Mouse (Mus musculus) embryonic fibroblast, embryonic 13.5 days (primary cell): ENCODE results near the gene Gbgt1. TPM values are rescaled to one million over a fixed set of nuclear protein-coding genes. Genes with fewer than 3 reads are reported as not detected.

Experiments
- H3K27ac ChIP-seq: 2 replicates; pipeline ENCODE4 v1.5.1; 2012; ENCODE audit warnings: low read length, control low read depth, inconsistent platforms; ENCODE audit not compliant: insufficient read depth
- H3K4me1 ChIP-seq: 2 replicates; pipeline ENCODE4 v1.6.1; 2011; ENCODE audit warnings: low read length; ENCODE audit not compliant: control insufficient read depth, insufficient read depth
- H3K4me3 ChIP-seq: 2 replicates; pipeline ENCODE4 v1.5.1; 2011; ENCODE audit warnings: mild to moderate bottlenecking, control low read depth, low read length; ENCODE audit not compliant: insufficient read depth
- CTCF ChIP-seq: IDR thresholded peaks from 2 replicates; pipeline ENCODE4 v1.5.1; 2011; ENCODE audit warnings: mild to moderate bottlenecking, control low read depth, low read length, moderate library complexity, borderline replicate concordance; ENCODE audit not compliant: insufficient read depth
- POLR2A ChIP-seq: IDR thresholded peaks from 2 replicates; pipeline ENCODE4 v1.6.1; 2011; ENCODE audit warnings: low read depth, mild to moderate bottlenecking, control low read depth, low read length, moderate library complexity
- polyA plus RNA-seq: library from polyadenylated mRNA; stranded (reverse); fragments of >200 nt; gene quantifications from 2 replicates; pipeline ENCODE4 v1.2.4, GENCODE M21; 2011; ENCODE audit warnings: low read depth; ENCODE audit not compliant: missing spikeins, insufficient read length

Gene Gbgt1
- polyA plus RNA-seq, 1 experiment, result not detected

GRCm38 (mm10) chr2:28539949-28540348 lies 43.3 kb downstream of the Gbgt1 start:
- TF ChIP-seq POLR2A (no peak), CTCF (no peak)
- no peak overlapping the region for H3K4me3 ChIP-seq
- H3K27ac ChIP-seq, result no peak overlapping the region
- peaks cover 25% of the 10 kb centered on the region for H3K4me1 ChIP-seq

DNA sequence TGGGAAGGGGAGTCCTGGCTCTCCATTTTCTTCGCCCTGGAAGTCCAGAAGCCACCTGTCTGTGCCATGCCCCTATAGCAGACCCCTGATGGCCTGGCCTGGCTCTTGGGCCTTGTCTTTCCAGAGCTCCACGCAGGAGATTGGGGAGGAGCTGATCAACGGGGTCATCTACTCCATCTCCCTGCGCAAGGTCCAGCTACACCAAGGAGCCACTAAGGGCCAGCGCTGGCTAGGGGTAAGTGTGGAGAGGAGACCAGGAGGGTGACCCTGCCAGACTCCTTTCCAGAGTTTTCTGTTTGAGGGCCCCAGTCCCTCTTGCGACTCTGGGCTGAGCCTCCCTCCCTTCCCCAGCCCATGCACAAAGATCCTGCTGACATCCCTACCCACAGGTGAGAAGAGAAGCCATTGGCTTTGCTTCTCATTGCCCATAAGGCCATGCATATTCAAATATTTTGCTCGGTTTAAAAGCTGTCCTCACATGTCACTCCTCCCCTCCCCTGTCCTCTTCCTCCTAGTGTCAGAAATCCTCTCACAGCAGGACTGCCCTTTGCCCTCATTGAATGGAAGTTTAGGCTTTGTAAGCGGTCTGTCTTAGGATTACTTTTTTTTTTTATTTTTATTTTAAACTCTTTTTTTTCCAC lies 44.0 kb downstream of the Gbgt1 start:
- TF ChIP-seq CTCF (no peak), POLR2A (no peak)
- no peak overlapping the region for H3K27ac ChIP-seq
- H3K4me1 ChIP-seq, result peaks cover 19% of the 10 kb centered on the region
- no peak overlapping the region for H3K4me3 ChIP-seq

GRCm38 (mm10) chr2:28543894-28544293 lies 47.2 kb downstream of the Gbgt1 start:
- H3K4me3 ChIP-seq, result no peak overlapping the region
- peaks cover 14% of the 10 kb centered on the region for H3K4me1 ChIP-seq
- no peak for TF ChIP-seq CTCF
- TF ChIP-seq POLR2A, result no peak
- H3K27ac ChIP-seq, result no peak overlapping the region

DNA sequence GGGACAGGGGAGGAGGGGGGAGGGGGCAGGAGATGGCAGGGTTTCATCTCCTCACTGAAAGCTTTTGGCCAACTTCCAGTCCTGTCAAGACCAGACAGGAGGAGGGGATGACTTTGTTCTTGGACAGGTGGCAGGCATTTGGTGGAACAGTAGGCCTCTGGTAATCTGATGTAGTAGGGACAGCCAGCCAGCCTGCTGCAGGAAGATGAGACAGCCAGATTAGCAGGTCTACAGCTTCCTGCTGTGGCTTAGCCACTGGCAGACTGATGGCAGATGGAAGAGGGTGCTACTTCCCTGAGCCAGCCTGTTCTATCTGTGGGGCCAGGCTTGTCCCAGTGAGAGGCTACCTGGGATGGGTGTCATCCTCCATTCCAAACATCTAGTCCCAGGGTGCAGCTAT lies 49.3 kb downstream of the Gbgt1 start:
- no peak overlapping the region for H3K27ac ChIP-seq
- no peak overlapping the region for H3K4me3 ChIP-seq
- peaks cover 2% of the 10 kb centered on the region; the same call in 1 of the 2 replicates for H3K4me1 ChIP-seq
- no peak for TF ChIP-seq CTCF
- no peak for TF ChIP-seq POLR2A

DNA sequence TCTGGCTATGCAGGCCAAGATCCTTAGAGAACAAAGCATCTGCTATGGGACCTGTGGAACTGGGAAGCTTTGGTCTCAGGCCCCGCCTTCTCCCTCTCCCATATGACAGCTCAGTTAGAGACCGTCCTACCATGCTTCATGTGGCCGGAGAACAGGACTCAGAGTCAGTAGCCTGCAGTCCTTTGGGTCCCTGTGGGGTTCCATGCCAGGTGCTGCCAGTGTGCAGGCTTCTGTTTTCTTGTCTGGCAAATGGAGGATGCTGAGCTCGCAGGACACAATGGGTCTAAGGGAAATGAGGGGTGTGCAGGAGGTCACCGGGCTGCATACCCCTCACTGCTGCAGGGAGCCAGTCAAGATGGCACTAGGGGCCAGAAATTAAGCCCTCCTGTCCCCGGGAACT lies 49.9 kb downstream of the Gbgt1 start:
- no peak overlapping the region for H3K4me3 ChIP-seq
- H3K4me1 ChIP-seq, result no peaks in the 10 kb centered on the region; the same call in 1 of the 2 replicates
- TF ChIP-seq CTCF, result no peak
- no peak for TF ChIP-seq POLR2A
- no peak overlapping the region for H3K27ac ChIP-seq

DNA sequence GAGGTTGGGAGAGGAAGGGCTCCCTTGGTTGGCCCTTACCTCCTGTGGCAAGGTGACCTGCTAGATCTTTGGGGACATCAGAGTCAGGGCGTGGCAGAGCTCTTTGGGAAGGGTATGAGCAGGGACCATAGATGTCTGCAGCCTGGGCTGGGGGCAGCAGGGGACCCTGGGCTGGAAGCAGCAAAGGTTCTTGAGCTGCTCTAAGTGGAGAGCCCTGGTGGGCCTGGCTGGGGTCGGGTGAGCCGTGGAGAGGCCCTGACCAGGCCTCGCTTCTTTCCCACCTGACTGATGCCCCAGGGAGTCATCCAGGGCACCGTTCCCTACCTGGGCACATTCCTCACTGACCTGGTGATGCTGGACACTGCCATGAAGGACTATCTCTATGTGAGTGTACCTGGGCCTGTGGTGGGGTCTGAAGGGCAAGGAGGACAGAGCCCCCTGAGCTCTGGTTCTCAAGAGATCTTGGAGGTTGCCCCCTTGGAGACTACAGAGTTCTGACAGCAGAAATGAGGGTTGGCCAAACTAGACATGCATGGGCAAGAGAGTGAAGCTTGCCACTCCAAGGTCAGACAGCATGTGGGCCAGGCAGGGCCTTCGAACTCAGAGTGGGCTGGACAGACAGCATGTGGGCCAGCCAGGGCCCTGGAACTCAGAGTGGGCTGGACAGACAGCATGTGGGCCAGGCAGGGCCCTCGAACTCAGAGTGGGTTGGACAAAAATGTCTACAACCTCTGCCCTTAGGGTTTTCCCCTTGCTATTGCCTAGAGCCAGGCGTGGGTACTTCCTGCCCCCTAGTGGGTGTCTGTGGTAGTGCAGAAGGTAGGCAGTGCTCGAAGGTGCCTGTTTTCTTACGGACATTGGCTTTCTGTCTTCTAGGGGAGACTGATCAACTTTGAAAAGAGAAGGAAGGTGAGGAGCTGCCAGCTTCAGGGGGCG lies 50.8 kb downstream of the Gbgt1 start:
- no peak overlapping the region for H3K27ac ChIP-seq
- no peak for TF ChIP-seq POLR2A
- peak; percentile 93 for TF ChIP-seq CTCF
- H3K4me1 ChIP-seq, result no peaks in the 10 kb centered on the region
- H3K4me3 ChIP-seq, result no peak overlapping the region

DNA sequence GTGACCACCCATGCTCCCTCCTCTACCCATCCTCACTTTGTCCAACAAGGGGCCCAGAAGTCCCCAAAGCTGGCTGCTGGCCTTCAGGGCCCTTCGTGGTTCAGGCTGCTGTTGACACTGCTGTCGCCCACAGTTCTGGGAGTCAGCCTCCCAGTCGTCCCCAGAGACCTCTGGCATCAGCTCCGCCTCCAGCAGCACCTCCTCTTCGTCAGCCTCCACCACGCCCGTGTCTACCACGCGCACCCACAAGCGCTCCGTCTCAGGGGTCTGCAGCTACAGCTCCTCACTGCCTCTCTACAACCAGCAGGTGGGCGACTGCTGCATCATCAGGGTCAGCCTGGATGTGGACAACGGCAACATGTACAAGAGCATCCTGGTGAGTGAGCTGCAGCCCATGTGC lies 52.5 kb downstream of the Gbgt1 start:
- no peak overlapping the region for H3K4me3 ChIP-seq
- no peak for TF ChIP-seq CTCF
- no peak for TF ChIP-seq POLR2A
- H3K4me1 ChIP-seq, result no peaks in the 10 kb centered on the region
- H3K27ac ChIP-seq, result no peak overlapping the region

DNA sequence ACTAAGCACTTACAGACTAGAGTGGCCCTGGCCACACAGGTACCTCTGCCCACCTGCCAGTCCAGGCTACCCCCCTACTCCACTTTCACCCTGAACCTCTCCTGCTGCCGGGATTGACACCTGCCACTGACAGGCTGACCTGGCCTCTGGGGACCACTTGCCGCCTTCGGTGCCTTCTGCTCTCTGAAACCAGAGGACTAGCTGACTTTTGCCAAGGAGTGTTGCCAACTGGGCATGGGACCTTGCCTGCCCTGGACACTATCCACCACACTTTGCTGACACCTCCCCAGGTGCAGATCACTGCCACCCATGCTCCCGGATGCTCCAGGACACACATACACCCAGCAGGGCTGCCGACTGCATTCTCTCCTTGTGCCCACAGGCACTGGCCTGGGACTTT lies 55.6 kb downstream of the Gbgt1 start:
- no peaks in the 10 kb centered on the region for H3K4me1 ChIP-seq
- H3K4me3 ChIP-seq, result no peak overlapping the region
- no peak overlapping the region for H3K27ac ChIP-seq
- no peak for TF ChIP-seq POLR2A
- TF ChIP-seq CTCF, result no peak

Other genes starting within 250 kb of the Gbgt1 start
- 2.4 and 3.7 TPM in 2 replicates for gene Ppp1r26, start 50.1 kb upstream of the Gbgt1 start, polyA plus RNA-seq
- 6.6 and 6.8 TPM in 2 replicates for gene 1700007K13Rik, start 30.6 kb upstream of the Gbgt1 start, polyA plus RNA-seq
- gene Mrps2, start 28.8 kb upstream of the Gbgt1 start, polyA plus RNA-seq, result 33.1 and 37.4 TPM in 2 replicates
- not detected in 2 replicates for gene Gm10134, start 9.2 kb downstream of the Gbgt1 start, polyA plus RNA-seq
- gene Ralgds, start 16.2 kb downstream of the Gbgt1 start, polyA plus RNA-seq, result 26.5 and 36.9 TPM in 2 replicates
- gene Cel, start 66.5 kb downstream of the Gbgt1 start, polyA plus RNA-seq, result not detected in 2 replicates
- gene Gtf3c5, start 86.9 kb downstream of the Gbgt1 start, polyA plus RNA-seq, result 15.1 and 23.1 TPM in 2 replicates
- gene Gfi1b, start 125.1 kb downstream of the Gbgt1 start, polyA plus RNA-seq, result not detected in 2 replicates
- gene Tsc1, start 144.3 kb downstream of the Gbgt1 start, polyA plus RNA-seq, result 18.5 and 22.2 TPM in 2 replicates
- 2.0 TPM in 1 of 2 replicates, not detected in the other for gene Spaca9, start 202.8 kb downstream of the Gbgt1 start, polyA plus RNA-seq
- gene Ak8, start 203.3 kb downstream of the Gbgt1 start, polyA plus RNA-seq, result not detected in 2 replicates